Mouse (Mus musculus) embryonic facial prominence, embryonic 12.5 days (tissue): ENCODE data around the gene Aff3. TPM values are rescaled to one million over a fixed set of nuclear protein-coding genes. Genes with fewer than 3 reads are reported as not detected.

ENCODE experiments used
- ATAC-seq: fragments of 200-750 bp; cut with Nextera tagmentation; 2 replicates; pipeline ENCODE4 v1.8.0; 2017; ENCODE audit not compliant: insufficient number of reproducible peaks, insufficient read depth, low FRiP score, low TSS enrichment
- H3K27ac ChIP-seq: fragments of 300-500 bp; sonication (generic); 2 replicates; pipeline ENCODE4 v1.5.1; 2016; ENCODE audit warnings: mild to moderate bottlenecking
- H3K27me3 ChIP-seq: fragments of 300-500 bp; sonication (generic); 2 replicates; pipeline ENCODE4 v1.6.1; 2016; ENCODE audit warnings: mild to moderate bottlenecking, moderate library complexity
- H3K36me3 ChIP-seq: fragments of 300-500 bp; sonication (generic); 2 replicates; pipeline ENCODE4 v1.6.1; 2016; ENCODE audit warnings: mild to moderate bottlenecking
- H3K4me1 ChIP-seq: fragments of 300-500 bp; sonication (generic); 2 replicates; pipeline ENCODE4 v1.6.1; 2016
- H3K4me2 ChIP-seq: fragments of 300-500 bp; sonication (generic); replicated peaks from 2 replicates; pipeline ENCODE4 v1.6.1; 2016; ENCODE audit warnings: mild to moderate bottlenecking, moderate library complexity
- H3K4me3 ChIP-seq: fragments of 300-500 bp; sonication (generic); 2 replicates; pipeline ENCODE4 v1.5.1; 2016; ENCODE audit warnings: mild to moderate bottlenecking
- H3K9ac ChIP-seq: fragments of 300-500 bp; sonication (generic); 2 replicates; pipeline ENCODE4 v1.6.1; 2016; ENCODE audit warnings: mild to moderate bottlenecking, moderate library complexity
- H3K9me3 ChIP-seq: fragments of 300-500 bp; sonication (generic); 2 replicates; pipeline ENCODE4 v1.6.1; 2016; ENCODE audit warnings: mild to moderate bottlenecking, moderate library complexity
- WGBS: fragments of 180-500 bp; shearing (Covaris S2); methylation state at CpG from one replicate; pipeline ENCODE4 v1.1.7; 2016; 5-methylcytosine and 5-hydroxymethylcytosine counted together
- polyA plus RNA-seq: library from polyadenylated mRNA; unstranded; fragments of >200 nt; fragmentation: Nextera tagmentation; extraction: Ambion mirVana; gene quantifications from 2 replicates; pipeline ENCODE4 v1.2.1, GENCODE M21; 2016

Aff3 gene
- polyA plus RNA-seq, 1 experiment from 2014 or later = 32.9 TPM

DNA sequence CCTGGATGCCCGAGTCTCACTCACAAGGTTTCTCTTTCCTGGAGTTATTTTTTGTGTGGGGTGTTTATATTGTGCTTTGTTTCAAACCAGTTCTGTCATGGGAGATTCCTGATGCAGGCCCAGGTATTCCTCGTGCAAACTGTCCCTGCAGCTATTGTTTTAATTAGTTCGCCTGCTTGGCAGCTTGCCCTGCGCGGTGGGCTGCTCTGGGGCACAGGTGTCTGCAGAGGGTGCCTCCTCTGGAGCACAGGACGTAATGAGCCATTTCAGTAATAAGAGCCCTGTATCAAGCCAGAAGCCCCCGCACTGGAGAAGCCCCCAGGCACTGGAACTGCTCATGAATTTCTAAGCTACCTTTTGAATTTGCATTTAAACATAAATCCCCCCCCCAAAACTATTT, 162.0 kb downstream of the Aff3 start:
- no peak for ATAC-seq
- Histone ChIP-seq H3K9me3 (no peaks in the 10 kb centered on the region), H3K4me3 (no peak overlapping the region), H3K36me3 (no peaks in the 10 kb centered on the region), H3K4me2 (no peak overlapping the region), H3K27ac (no peak overlapping the region), H3K27me3 (no peaks in the 10 kb centered on the region), H3K9ac (no peak overlapping the region), H3K4me1 (peaks cover 19% of the 10 kb centered on the region)
- WGBS = 44% methylated on average over 7 of the region's 7 CpGs

DNA sequence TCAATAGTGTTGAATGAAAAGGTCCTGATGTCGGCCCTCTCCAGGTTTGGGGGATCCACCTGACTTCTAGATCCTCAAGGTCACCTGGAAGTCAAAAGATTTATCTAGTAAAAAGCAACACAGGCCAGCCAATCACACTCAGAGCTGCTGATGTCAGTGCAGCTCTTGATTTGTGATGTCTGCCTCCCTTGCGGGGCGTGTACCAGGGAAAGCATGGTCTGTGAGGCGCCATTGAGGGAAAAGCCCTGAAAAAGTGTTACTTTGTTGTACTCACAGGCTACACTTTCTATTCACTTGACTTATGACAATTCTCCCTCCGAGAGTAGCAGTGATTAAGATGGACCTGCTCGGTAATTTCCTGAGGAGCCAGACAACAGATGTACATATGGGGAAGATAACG, 163.5 kb downstream of the Aff3 start:
- H3K27ac ChIP-seq = no peak overlapping the region
- 86% methylated on average over 7 of the region's 7 CpGs for WGBS
- no peaks in the 10 kb centered on the region for H3K36me3 ChIP-seq
- no peak overlapping the region for H3K4me2 ChIP-seq
- H3K9me3 ChIP-seq = no peaks in the 10 kb centered on the region
- no peak overlapping the region for H3K9ac ChIP-seq
- no peak for ATAC-seq
- no peaks in the 10 kb centered on the region for H3K27me3 ChIP-seq
- H3K4me3 ChIP-seq = no peak overlapping the region
- H3K4me1 ChIP-seq = peaks cover 24% of the 10 kb centered on the region

DNA sequence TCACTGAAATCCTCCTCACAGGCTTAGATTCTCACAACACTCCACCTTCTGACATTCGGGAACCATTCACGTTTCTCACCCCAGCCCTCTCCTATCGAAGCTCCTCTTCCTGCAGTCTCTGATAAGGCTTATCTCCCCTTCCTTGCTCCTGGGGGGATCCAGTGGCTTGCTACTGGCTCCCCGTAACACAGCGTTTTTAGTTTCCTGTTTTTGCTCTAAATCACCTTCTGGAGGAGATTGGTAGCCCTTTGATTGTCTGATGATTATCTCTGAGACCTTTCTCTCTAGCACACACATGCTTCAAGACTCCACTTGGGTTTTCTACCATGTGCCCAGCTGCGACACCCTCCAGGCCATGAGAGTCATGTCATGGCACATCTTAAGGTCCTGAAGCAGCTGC, 165.3 kb downstream of the Aff3 start:
- Histone ChIP-seq H3K4me2 (no peak overlapping the region), H3K27me3 (no peaks in the 10 kb centered on the region), H3K36me3 (no peaks in the 10 kb centered on the region), H3K9me3 (no peaks in the 10 kb centered on the region), H3K4me1 (peaks cover 24% of the 10 kb centered on the region), H3K27ac (no peak overlapping the region), H3K4me3 (no peak overlapping the region), H3K9ac (no peak overlapping the region)
- 79% methylated on average over 6 of the region's 6 CpGs for WGBS
- ATAC-seq = no peak

DNA sequence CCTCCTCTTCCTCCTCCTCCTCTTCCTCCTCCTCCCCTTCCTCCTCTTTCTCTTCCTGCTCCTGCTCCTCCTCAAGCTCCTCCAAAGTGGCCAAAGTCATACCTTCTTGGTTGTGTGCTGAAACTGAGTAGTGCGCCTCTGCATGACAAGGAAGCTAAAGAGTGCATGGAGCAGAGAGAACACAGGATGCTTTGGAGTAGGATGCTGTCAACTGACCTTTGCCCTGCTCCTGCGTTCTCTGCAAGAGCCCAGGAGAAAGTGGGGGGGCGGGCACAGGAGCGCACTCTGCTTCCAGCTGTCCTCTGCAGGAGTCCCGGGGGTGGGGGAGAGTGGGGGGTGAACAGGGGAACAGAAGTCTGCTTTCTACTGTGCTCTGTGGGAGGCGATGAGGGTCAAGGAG, 167.2 kb downstream of the Aff3 start:
- Histone ChIP-seq H3K9ac (no peak overlapping the region), H3K4me3 (no peak overlapping the region), H3K4me2 (no peak overlapping the region), H3K27me3 (no peaks in the 10 kb centered on the region), H3K27ac (peak overlapping the region; percentile 18; the same call in 1 of the 2 replicates), H3K4me1 (peaks cover 24% of the 10 kb centered on the region), H3K36me3 (no peaks in the 10 kb centered on the region), H3K9me3 (no peaks in the 10 kb centered on the region)
- ATAC-seq = no peak
- WGBS = 17% methylated on average over 6 of the region's 6 CpGs

DNA sequence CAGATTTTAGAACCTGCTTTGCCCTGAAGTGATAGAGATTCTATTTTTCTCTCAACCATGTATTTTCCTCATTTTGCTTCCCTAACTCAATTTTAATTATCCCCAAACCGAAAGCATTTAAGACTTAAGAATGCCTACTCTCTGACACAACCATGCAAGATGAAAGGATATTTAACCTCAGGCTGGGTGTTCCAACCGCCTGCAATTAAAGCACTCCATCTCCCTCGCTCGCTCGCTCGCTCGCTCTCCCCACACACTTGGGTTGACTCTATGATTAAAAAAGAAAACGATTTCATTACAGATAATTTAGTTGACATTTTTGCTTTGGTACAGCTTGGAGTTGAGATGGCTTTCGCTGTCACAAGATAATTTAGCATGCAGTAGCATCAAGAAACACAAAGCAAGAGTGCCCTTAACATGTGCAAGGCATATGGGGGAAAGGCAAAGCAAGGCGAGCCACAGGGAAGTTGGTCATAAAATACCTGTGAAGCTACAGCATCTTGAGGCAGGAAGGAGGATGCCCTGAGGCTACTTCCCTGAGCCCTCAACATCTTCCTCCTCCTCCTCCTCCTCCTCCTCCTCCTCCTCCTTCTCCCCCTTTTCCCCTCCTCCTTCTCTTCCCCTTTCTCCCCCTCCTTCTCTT, 167.7 kb downstream of the Aff3 start:
- Histone ChIP-seq H3K36me3 (no peaks in the 10 kb centered on the region), H3K27ac (no peak overlapping the region), H3K27me3 (no peaks in the 10 kb centered on the region), H3K9me3 (no peaks in the 10 kb centered on the region), H3K4me3 (no peak overlapping the region), H3K4me2 (no peak overlapping the region), H3K9ac (no peak overlapping the region), H3K4me1 (peaks cover 20% of the 10 kb centered on the region)
- 58% methylated on average over 10 of the region's 10 CpGs for WGBS
- no peak for ATAC-seq

DNA sequence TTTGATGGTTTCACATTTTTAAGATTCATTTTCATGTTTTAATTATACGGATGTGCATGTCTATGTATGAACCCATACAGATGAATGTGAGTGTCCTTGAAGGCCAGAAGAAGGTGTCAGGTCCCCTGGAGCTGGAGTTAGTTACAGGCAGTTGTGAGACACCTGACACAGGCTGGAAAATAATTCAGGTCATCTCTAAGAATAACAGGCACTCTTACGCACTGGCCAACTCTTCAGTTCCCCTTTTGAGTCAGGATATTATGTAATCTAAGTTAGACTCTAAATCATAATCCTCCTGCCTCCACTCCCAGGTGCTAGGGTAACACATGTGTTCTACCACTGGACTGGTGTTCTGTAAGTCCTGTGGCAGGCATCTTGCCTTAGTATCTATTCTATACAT, 169.5 kb downstream of the Aff3 start:
- no peak for ATAC-seq
- Histone ChIP-seq H3K27me3 (no peaks in the 10 kb centered on the region), H3K27ac (no peak overlapping the region), H3K9ac (no peak overlapping the region), H3K4me1 (peaks cover 20% of the 10 kb centered on the region), H3K4me3 (no peak overlapping the region), H3K36me3 (no peaks in the 10 kb centered on the region), H3K9me3 (no peaks in the 10 kb centered on the region), H3K4me2 (no peak overlapping the region)
- 100% methylated on average over 2 of the region's 2 CpGs for WGBS

DNA sequence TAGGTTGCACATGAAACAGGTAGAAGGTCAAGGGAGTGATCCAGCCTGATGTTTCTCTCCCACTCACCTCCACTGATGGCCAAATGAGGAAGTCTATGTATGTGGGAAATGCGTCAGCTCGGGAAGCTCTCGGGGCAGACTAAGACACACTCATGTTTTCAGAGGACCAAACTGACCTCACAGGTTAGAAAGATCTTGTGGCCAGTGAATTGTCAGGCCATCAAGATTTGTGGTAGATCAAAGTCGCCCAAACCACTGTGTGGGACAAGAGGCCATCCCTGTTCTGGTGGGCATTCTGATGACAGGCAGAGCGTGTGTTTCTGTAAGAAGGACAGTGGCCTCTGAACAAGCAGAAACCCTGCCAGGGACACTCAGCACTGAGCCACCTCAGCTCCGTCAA, 175.0 kb downstream of the Aff3 start:
- peaks cover 5% of the 10 kb centered on the region for H3K4me1 ChIP-seq
- ATAC-seq = no peak
- WGBS = 86% methylated on average over 6 of the region's 6 CpGs

DNA sequence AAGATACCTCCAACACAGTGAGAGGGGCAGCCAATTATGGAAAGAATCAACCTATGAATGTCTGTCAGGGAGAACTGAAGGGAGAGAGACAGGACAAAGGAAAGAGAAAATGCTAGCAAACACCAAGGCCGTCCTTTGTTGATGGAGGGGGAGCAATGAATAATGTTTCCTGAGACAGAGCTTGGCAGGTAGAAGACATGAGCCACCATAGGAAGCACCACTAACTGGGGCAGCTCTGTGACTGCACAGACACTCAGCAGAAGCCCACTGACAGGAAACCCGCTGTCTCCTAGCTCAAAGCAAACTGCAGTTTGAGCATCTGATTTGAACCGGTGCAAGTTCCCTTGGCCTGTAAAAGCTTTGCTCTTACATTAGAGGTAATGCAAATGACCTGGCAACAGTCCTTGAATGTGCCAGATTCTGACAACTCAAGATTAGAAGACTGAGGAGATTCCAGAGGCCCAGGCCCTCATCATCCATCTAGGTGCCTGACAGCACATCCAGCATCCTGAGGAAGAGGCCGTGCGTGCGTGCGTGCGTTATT, 176.0 kb downstream of the Aff3 start:
- Histone ChIP-seq H3K27ac (no peak overlapping the region), H3K27me3 (no peaks in the 10 kb centered on the region), H3K36me3 (no peaks in the 10 kb centered on the region), H3K9me3 (no peaks in the 10 kb centered on the region), H3K4me3 (no peak overlapping the region), H3K9ac (no peak overlapping the region), H3K4me1 (peaks cover under 1% of the 10 kb centered on the region), H3K4me2 (no peak overlapping the region)
- WGBS = 84% methylated on average over 8 of the region's 8 CpGs
- ATAC-seq = no peak

More for the DNA sequence above, 175.0 kb downstream of the Aff3 start:
- H3K9ac ChIP-seq = no peak overlapping the region
- no peak overlapping the region for H3K27ac ChIP-seq
- no peak overlapping the region for H3K4me2 ChIP-seq
- no peaks in the 10 kb centered on the region for H3K9me3 ChIP-seq
- no peaks in the 10 kb centered on the region for H3K27me3 ChIP-seq
- H3K4me3 ChIP-seq = no peak overlapping the region
- H3K36me3 ChIP-seq = no peaks in the 10 kb centered on the region

DNA sequence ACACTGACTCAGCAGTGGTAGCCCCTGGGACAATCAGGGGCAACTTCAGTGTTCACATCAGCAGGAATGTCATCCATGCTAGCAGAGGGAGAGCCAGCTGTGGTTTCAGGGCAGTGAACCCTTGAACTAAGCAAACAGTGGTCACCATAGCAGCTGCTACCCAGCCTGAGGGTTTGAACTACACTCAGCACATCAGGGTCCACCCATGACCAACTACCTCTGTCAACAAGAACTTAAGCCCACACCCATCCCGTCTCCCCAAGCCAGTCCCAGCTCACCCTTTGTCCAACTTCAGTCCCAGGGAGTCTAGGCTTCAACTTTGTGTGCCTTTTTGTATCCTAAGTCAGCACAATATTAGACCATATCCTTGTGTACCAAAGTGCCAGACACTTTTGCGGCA, 176.9 kb downstream of the Aff3 start:
- H3K4me1 ChIP-seq = no peaks in the 10 kb centered on the region
- WGBS = 98% methylated on average over 2 of the region's 2 CpGs
- no peaks in the 10 kb centered on the region for H3K9me3 ChIP-seq
- H3K9ac ChIP-seq = no peak overlapping the region
- H3K36me3 ChIP-seq = no peaks in the 10 kb centered on the region
- no peak overlapping the region for H3K4me2 ChIP-seq
- H3K27ac ChIP-seq = no peak overlapping the region
- no peaks in the 10 kb centered on the region for H3K27me3 ChIP-seq
- no peak for ATAC-seq
- H3K4me3 ChIP-seq = no peak overlapping the region

DNA sequence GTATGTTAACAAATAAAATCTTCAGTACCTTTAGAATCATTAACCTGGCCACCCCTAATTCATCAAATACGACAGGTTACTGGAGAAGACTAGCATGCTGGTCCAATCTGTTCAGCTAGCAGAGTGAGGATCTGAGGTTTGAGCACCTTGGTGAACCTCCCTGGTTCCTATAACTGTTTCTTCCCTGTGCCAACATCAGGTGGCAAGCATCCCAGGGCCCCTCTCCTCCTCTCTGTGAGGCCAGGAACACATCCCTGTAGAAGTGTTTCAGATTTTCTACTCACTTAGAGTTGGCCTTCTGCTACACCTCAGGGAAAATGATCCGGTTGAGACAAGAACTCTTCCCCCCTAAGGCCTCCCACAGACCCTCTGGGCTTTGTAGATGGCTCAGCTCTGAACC, 181.6 kb downstream of the Aff3 start:
- H3K9ac ChIP-seq = no peak overlapping the region
- H3K27ac ChIP-seq = no peak overlapping the region
- no peaks in the 10 kb centered on the region for H3K9me3 ChIP-seq
- H3K27me3 ChIP-seq = no peaks in the 10 kb centered on the region
- no peaks in the 10 kb centered on the region for H3K4me1 ChIP-seq
- no peak overlapping the region for H3K4me3 ChIP-seq
- 79% methylated on average over 2 of the region's 2 CpGs for WGBS
- no peak for ATAC-seq
- no peak overlapping the region for H3K4me2 ChIP-seq
- H3K36me3 ChIP-seq = 0 out of 2 replicates have a peak, but pooled peaks cover 6% of the 10 kb centered on the region

DNA sequence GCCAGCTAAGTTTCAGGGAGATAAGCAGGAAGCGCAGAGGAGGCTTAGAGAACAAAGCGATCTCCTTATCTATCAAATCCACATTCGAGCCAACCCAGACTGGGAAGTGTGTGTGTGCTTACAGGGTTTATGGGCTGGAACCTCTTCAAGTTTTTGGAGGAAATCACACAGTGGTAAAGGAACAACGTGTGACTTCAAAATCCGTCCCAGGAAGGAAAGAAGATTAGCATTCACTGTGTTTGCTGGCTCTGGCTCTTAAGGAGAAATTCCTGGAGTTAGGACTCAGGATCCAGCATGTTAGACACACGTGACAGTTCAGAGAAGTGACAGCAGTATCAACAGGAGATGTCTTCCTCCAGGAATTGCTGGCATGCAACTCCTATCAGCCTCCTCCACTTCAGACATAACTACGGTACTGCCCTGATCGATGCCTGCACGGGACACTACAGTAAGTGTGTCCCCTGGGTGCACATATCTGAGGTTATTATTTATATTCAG, 186.5 kb downstream of the Aff3 start:
- 64% methylated on average over 9 of the region's 9 CpGs for WGBS
- Histone ChIP-seq H3K4me1 (no peaks in the 10 kb centered on the region), H3K4me2 (no peak overlapping the region), H3K9me3 (no peaks in the 10 kb centered on the region), H3K27me3 (no peaks in the 10 kb centered on the region), H3K4me3 (no peak overlapping the region), H3K9ac (no peak overlapping the region), H3K36me3 (0 out of 2 replicates have a peak, but pooled peaks cover 6% of the 10 kb centered on the region), H3K27ac (no peak overlapping the region)
- ATAC-seq = no peak

DNA sequence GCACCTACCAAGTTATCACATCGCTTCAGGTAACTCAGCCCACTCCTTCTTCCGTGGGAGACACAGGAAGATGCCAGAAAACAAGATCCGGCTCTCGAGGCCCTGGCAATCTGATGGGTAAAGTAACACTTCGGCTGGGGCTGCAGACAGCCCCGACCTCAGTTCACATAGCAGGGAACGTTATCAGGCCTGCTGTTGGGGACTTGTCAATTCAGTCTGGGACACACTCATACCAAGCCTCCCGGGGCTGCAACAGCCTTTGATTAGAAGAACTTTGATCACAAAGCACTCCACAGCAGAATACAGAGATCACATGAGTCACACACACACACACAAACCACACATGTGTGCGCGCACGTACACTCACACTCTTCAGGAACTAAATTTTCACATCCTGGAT, 193.9 kb downstream of the Aff3 start:
- Histone ChIP-seq H3K4me2 (no peak overlapping the region), H3K27me3 (no peaks in the 10 kb centered on the region), H3K36me3 (no peaks in the 10 kb centered on the region), H3K4me3 (no peak overlapping the region), H3K9me3 (no peaks in the 10 kb centered on the region), H3K4me1 (peaks cover 5% of the 10 kb centered on the region; the same call in 1 of the 2 replicates), H3K27ac (peak overlapping the region; percentile 25; the same call in 1 of the 2 replicates), H3K9ac (no peak overlapping the region)
- no peak for ATAC-seq
- 53% methylated on average over 11 of the region's 11 CpGs for WGBS
